Mouse (Mus musculus): ENCODE data around the gene Nr1i3. TPM values are rescaled to one million over a fixed set of nuclear protein-coding genes. Genes with fewer than 3 reads are reported as not detected.

Gene Nr1i3
- polyA plus RNA-seq, 1 experiment, result not detected

DNA sequence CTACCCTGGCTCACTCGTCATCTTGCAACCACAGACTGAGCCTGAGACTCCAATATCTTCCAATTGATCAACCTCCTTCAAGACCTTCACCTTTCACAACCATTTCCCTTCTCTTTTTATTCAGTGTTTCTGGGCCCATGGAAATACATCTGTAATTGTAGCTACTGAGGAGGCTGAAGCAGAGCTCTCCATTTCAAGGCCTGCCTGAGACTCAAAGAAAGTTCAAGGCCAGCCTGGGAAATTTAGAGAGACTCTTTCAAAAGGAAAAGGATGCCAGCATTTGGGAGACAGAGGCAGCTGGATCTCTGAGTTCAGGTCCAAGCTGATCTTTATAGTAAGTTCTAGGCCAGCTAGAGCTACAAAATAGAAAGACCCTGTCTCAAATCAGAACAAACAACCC, 14.1 kb downstream of the Nr1i3 start:
- Histone ChIP-seq H3K4me3 (ENCODE audit: extremely low read depth, insufficient read depth, insufficient read length) (no peak overlapping the region), H3K4me1 (ENCODE audit: control insufficient read depth, insufficient read depth, insufficient read length) (peaks cover 9% of the 10 kb centered on the region; the same call in 1 of the 2 replicates), H3K27ac (ENCODE audit: insufficient read depth, low read length) (no peak overlapping the region), H3K27me3 (ENCODE audit: control insufficient read depth, insufficient read depth, low read length) (no peaks in the 10 kb centered on the region), H3K36me3 (ENCODE audit: control insufficient read depth, insufficient read depth, low read length) (no peaks in the 10 kb centered on the region)
- TF ChIP-seq CTCF (IDR thresholded peaks at IDR 0.05; ENCODE audit: extremely low read depth, insufficient read depth, insufficient read length, insufficient replicate concordance) (no peak), POLR2A (IDR thresholded peaks at IDR 0.05; ENCODE audit: low read depth, low read length) (no peak)
- 68% methylated on average over 1 of the region's 1 CpGs for whole genome bisulfite sequencing
- no peak for DNase-seq (ENCODE audit: low read depth in 1 of 2, low spot score in 2 of 2)

DNA sequence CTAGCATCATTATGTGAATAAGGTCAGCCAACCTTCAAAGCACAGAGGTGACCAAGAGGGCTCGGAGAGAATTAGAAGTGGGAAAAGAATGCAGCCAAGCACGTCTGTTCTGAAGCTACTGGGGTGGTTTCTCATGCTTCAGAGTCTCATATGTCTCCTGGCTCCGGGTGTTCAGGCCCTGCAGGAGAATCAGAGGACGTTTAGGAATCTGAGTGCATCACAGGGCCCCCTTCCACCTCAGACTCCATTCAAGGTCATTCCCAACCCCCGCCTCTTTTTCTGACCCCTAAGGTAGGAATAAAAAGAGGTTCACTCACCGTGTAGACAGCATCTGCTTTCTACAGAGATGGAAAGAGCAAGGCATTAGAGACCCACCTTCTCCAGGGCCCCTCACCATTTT, 16.0 kb downstream of the Nr1i3 start:
- Histone ChIP-seq H3K27ac (ENCODE audit: insufficient read depth, low read length) (no peak overlapping the region), H3K36me3 (ENCODE audit: control insufficient read depth, insufficient read depth, low read length) (peaks cover 1% of the 10 kb centered on the region; the same call in 1 of the 2 replicates), H3K4me3 (ENCODE audit: extremely low read depth, insufficient read depth, insufficient read length) (no peak overlapping the region), H3K27me3 (ENCODE audit: control insufficient read depth, insufficient read depth, low read length) (no peaks in the 10 kb centered on the region), H3K4me1 (ENCODE audit: control insufficient read depth, insufficient read depth, insufficient read length) (peaks cover 5% of the 10 kb centered on the region; the same call in 1 of the 2 replicates)
- 88% methylated on average over 6 of the region's 6 CpGs for WGBS
- DNase-seq (ENCODE audit: low read depth in 1 of 2, low spot score in 2 of 2), result no peak
- TF ChIP-seq CTCF (IDR thresholded peaks at IDR 0.05; ENCODE audit: extremely low read depth, insufficient read depth, insufficient read length, insufficient replicate concordance), result no peak
- no peak for TF ChIP-seq POLR2A (IDR thresholded peaks at IDR 0.05; ENCODE audit: low read depth, low read length)

DNA sequence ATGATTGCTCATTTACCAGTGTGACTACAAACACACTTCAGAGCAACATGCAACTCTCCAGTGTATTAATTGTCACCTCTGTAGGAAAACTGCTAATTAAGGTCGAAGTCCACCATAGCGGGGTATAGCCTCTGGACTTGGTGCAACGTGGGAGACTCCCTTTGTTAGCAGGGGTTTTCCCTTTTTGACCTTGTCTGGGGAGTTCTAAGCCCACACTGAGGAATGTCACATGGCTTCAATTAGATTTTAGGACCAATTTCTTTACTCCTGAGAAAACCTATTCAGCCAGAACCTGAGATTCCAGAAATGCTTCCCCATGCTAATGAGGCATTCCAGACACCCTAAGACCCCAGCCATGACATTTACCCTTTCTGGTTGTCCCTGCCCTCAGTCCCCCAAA, 16.4 kb downstream of the Nr1i3 start:
- Histone ChIP-seq H3K4me1 (ENCODE audit: control insufficient read depth, insufficient read depth, insufficient read length) (peaks cover 5% of the 10 kb centered on the region; the same call in 1 of the 2 replicates), H3K4me3 (ENCODE audit: extremely low read depth, insufficient read depth, insufficient read length) (no peak overlapping the region), H3K27ac (ENCODE audit: insufficient read depth, low read length) (no peak overlapping the region), H3K36me3 (ENCODE audit: control insufficient read depth, insufficient read depth, low read length) (peaks cover 6% of the 10 kb centered on the region; the same call in 1 of the 2 replicates), H3K27me3 (ENCODE audit: control insufficient read depth, insufficient read depth, low read length) (no peaks in the 10 kb centered on the region)
- WGBS, result 85% methylated on average over 3 of the region's 3 CpGs
- no peak for TF ChIP-seq POLR2A (IDR thresholded peaks at IDR 0.05; ENCODE audit: low read depth, low read length)
- TF ChIP-seq CTCF (IDR thresholded peaks at IDR 0.05; ENCODE audit: extremely low read depth, insufficient read depth, insufficient read length, insufficient replicate concordance), result no peak
- DNase-seq (ENCODE audit: low read depth in 1 of 2, low spot score in 2 of 2), result no peak

DNA sequence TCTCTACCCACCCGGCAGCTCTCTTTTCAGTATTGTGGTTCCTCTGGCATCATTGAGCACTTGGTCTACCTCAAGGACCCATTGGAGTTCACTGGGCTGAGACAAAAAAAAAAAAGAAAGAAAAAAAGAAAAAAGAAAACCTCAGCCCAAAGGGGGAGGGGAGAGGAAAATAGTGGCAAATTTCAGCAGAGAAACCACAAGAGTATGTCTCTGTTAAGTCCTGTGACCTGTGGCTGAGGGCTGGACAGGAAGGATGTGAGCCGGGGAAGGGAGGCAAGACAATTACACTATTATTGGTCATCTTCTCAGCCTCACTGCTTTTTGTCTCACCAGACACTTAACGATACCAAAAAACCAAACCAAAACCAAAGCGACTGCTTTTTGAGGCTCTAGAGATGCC, 18.1 kb downstream of the Nr1i3 start:
- TF ChIP-seq CTCF (IDR thresholded peaks at IDR 0.05; ENCODE audit: extremely low read depth, insufficient read depth, insufficient read length, insufficient replicate concordance) (no peak), POLR2A (IDR thresholded peaks at IDR 0.05; ENCODE audit: low read depth, low read length) (no peak)
- no peaks in the 10 kb centered on the region for H3K27me3 ChIP-seq (ENCODE audit: control insufficient read depth, insufficient read depth, low read length)
- DNase-seq (ENCODE audit: low read depth in 1 of 2, low spot score in 2 of 2), result no peak
- H3K4me3 ChIP-seq (ENCODE audit: extremely low read depth, insufficient read depth, insufficient read length), result peak overlapping the region; percentile 10; the same call in 1 of the 2 replicates
- 13% methylated on average over 4 of the region's 4 CpGs for WGBS
- H3K4me1 ChIP-seq (ENCODE audit: control insufficient read depth, insufficient read depth, insufficient read length), result peaks cover 5% of the 10 kb centered on the region; the same call in 1 of the 2 replicates
- 0 out of 2 replicates have a peak overlapping the region, but pooled peaks have one; percentile 2 for H3K27ac ChIP-seq (ENCODE audit: insufficient read depth, low read length)
- H3K36me3 ChIP-seq (ENCODE audit: control insufficient read depth, insufficient read depth, low read length), result peaks cover 17% of the 10 kb centered on the region

DNA sequence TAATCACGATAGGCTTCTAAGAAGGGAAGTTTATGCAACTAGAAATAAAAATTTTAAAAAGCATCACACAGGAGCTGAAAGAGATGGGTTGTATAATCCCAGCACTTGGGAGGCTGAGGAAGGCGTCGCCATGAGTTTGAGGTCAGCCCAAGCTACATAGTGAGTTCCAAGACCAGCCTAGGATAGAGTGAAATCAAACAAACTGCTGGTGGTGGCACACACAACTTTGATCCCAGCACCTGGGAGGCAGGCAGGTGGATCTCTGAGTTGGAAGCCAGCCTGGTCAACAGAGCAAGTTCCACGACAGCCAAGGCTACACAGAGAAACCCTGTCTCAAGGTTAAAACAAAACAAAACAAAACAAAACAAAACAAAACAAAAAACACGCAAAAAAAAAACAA, 18.6 kb downstream of the Nr1i3 start:
- TF ChIP-seq CTCF (IDR thresholded peaks at IDR 0.05; ENCODE audit: extremely low read depth, insufficient read depth, insufficient read length, insufficient replicate concordance), result no peak
- TF ChIP-seq POLR2A (IDR thresholded peaks at IDR 0.05; ENCODE audit: low read depth, low read length), result no peak
- WGBS, result 71% methylated on average over 5 of the region's 5 CpGs
- Histone ChIP-seq H3K4me1 (ENCODE audit: control insufficient read depth, insufficient read depth, insufficient read length) (peaks cover 5% of the 10 kb centered on the region; the same call in 1 of the 2 replicates), H3K27me3 (ENCODE audit: control insufficient read depth, insufficient read depth, low read length) (no peaks in the 10 kb centered on the region), H3K36me3 (ENCODE audit: control insufficient read depth, insufficient read depth, low read length) (peaks cover 22% of the 10 kb centered on the region), H3K27ac (ENCODE audit: insufficient read depth, low read length) (peak overlapping the region; percentile 2; the same call in 1 of the 2 replicates), H3K4me3 (ENCODE audit: extremely low read depth, insufficient read depth, insufficient read length) (0 out of 2 replicates have a peak overlapping the region, but pooled peaks have one; percentile 4)
- DNase-seq (ENCODE audit: low read depth in 1 of 2, low spot score in 2 of 2), result no peak

DNA sequence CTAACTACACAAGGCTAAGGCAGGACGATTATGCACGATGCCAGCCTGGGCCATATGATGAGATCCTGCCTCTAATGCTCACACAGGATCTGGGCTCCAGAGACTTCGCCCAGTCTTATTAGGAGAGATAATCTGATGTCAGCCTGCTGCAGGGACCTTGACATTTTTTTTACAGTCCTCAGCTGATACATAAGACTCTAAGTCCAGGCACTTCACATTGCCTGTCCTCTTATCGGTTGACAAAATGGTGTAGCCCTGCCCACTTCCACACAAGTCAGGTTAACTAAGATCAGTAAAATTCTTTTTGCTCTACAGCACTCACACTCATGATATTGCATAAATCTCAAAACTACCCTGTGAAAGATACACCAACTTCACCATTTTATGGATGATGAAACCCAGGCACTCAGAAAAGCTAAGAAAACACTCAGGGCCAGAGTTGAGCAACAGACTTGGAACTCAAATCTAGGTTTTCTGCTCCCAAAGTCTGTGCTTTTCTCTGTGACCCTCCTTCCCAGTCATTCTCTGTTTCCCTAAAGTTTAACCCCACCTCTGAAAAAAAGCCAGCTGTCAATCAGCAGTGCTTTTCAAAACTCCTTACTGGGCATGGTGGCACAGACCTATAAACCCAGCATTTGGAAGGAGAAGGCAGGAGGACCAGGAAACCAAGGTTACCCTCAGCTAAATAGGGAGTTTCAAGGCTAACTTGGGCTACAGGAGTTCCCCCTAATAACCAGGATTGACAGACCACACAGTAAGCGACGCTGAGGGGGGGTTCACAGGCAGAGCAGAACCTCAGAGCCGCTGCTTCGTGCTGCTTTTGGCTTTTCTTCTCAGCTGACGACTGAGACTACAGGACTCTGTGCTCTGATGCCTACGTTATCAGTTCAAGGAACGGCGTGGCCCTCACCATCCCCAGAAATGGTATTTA, 19.3 kb downstream of the Nr1i3 start:
- H3K4me1 ChIP-seq (ENCODE audit: control insufficient read depth, insufficient read depth, insufficient read length), result peaks cover 5% of the 10 kb centered on the region; the same call in 1 of the 2 replicates
- H3K36me3 ChIP-seq (ENCODE audit: control insufficient read depth, insufficient read depth, low read length), result peaks cover 29% of the 10 kb centered on the region
- no peak for DNase-seq (ENCODE audit: low read depth in 1 of 2, low spot score in 2 of 2)
- WGBS, result 65% methylated on average over 12 of the region's 12 CpGs
- H3K27me3 ChIP-seq (ENCODE audit: control insufficient read depth, insufficient read depth, low read length), result no peaks in the 10 kb centered on the region
- peak overlapping the region; percentile 46; the same call in 1 of the 2 replicates for H3K4me3 ChIP-seq (ENCODE audit: extremely low read depth, insufficient read depth, insufficient read length)
- TF ChIP-seq CTCF (IDR thresholded peaks at IDR 0.05; ENCODE audit: extremely low read depth, insufficient read depth, insufficient read length, insufficient replicate concordance) (no peak), POLR2A (IDR thresholded peaks at IDR 0.05; ENCODE audit: low read depth, low read length) (no peak)
- H3K27ac ChIP-seq (ENCODE audit: insufficient read depth, low read length), result peak overlapping the region; percentile 58; the same call in 1 of the 2 replicates
